Mouse (Mus musculus): Measurements from ENCODE around the gene Mvk. TPM values are rescaled to one million over a fixed set of nuclear protein-coding genes. Genes with fewer than 3 reads are reported as not detected.

The Mvk gene
- polyA plus RNA-seq, 1 experiment from 2014 or later, result 26.1 TPM

Small RNA genes lying within 50 kb of the gene (microRNA-seq; reads per million reads assigned to microRNA genes)
- not detected for gene Mir7027

Other genes starting within 250 kb of the Mvk start
- gene Foxn4, start 170.5 kb upstream of the Mvk start, polyA plus RNA-seq (2015; fragmentation: Nextera tagmentation; extraction: Ambion mirVana), result not detected in 2 replicates
- gene Myo1h, start 155.1 kb upstream of the Mvk start, polyA plus RNA-seq (2015; fragmentation: Nextera tagmentation; extraction: Ambion mirVana), result 0.56 and 0.98 TPM in 2 replicates
- gene Kctd10, start 63.8 kb upstream of the Mvk start, polyA plus RNA-seq (2015; fragmentation: Nextera tagmentation; extraction: Ambion mirVana), result 21.9 and 22.8 TPM in 2 replicates
- gene Ube3b, start 63.7 kb upstream of the Mvk start, polyA plus RNA-seq (2015; fragmentation: Nextera tagmentation; extraction: Ambion mirVana), result 16.9 and 21.2 TPM in 2 replicates
- gene Mmab, start 209 bp upstream of the Mvk start, polyA plus RNA-seq (2015; fragmentation: Nextera tagmentation; extraction: Ambion mirVana), result 9.7 and 10.8 TPM in 2 replicates
- gene Fam222a, start 123.7 kb downstream of the Mvk start, polyA plus RNA-seq (2015; fragmentation: Nextera tagmentation; extraction: Ambion mirVana), result 0.46 and 0.67 TPM in 2 replicates
- 0.44 and 0.53 TPM in 2 replicates for gene Trpv4, start 214.2 kb downstream of the Mvk start, polyA plus RNA-seq (2015; fragmentation: Nextera tagmentation; extraction: Ambion mirVana)
- gene Gltp, start 246.7 kb downstream of the Mvk start, polyA plus RNA-seq (2015; fragmentation: Nextera tagmentation; extraction: Ambion mirVana), result 28.6 and 30.3 TPM in 2 replicates